Mouse (Mus musculus): ENCODE measurements around the gene Rfc4. TPM values are rescaled to one million over a fixed set of nuclear protein-coding genes. Genes with fewer than 3 reads are reported as not detected.
A peak's percentile ranks its signal among the peaks of the same experiment; 100 is the strongest.

Gene Rfc4
- polyA plus RNA-seq (2014; fragmentation: Nextera tagmentation; extraction: Ambion mirVana), result 203 and 210 TPM in 2 replicates

DNA sequence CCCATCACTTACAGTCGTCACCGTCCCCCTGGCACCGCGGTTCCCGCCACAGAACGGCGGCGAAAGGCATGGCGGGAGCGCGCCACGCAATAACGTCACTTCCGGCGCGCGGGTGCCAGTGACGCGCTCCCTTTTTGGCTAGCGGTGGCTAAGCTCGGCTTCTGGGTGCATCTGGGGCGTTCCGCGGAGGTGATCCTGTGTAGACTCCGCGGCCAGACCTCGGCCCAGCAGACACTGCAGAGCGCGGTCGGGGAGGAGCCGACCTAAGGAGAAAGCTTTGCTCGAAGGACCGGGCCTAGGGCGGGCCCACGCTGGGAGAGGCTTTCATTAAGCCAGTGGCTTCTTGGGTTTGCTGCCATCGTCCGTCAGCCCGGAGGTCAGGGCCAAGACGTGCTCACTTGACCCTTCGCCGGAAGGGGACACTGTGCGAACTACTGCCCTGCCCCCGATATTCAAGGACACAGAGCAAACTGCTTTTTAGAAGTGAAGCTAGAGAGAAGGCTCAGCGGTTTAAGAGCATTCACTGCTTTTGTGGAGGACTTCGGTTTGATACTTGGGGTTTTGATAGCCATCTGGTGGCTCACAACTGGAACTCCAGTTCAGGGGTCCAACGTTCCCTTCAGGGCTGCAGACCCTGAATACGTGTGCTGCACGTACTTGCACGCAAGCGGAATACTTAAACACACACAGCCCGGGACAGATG lies at the start of gene Rfc4:
Gene Rfc4 (minus strand): TSS at position 65 of the 703 bp plus-strand sequence.
- DNase-seq (ENCODE audit: low spot score), result peak; percentile 94
- peak within 1 kb of the TSS; percentile 66 for H3K4me3 ChIP-seq (ENCODE audit: low read depth, low read length)
- H3K27ac ChIP-seq (replicated peaks; ENCODE audit: low read depth, low read length), result peak within 1 kb of the TSS; percentile 88
- peak; percentile 90 for ATAC-seq (ENCODE audit: insufficient number of reproducible peaks, low FRiP score, low TSS enrichment, low read depth)
- 0 out of 2 replicates have a peak, but pooled peaks cover 3% of the 10 kb centered on the region for H3K4me1 ChIP-seq (ENCODE audit: control insufficient read depth, insufficient read depth, low read length)
- H3K36me3 ChIP-seq (ENCODE audit: control insufficient read depth, insufficient read depth, low read length), result peaks cover 5% of the 10 kb centered on the region
- H3K9me3 ChIP-seq (ENCODE audit: control insufficient read depth, low read length), result no peaks in the 10 kb centered on the region
- H3K9ac ChIP-seq (ENCODE audit: low read length), result peak within 1 kb of the TSS; percentile 88
- no peaks in the 10 kb centered on the region for H3K27me3 ChIP-seq (ENCODE audit: control insufficient read depth, insufficient read depth, low read length)
- H3K4me2 ChIP-seq (ENCODE audit: low read depth, severe bottlenecking), result peak within 1 kb of the TSS; percentile 58
- under 1% methylated on average over 51 of the region's 51 CpGs for WGBS

DNA sequence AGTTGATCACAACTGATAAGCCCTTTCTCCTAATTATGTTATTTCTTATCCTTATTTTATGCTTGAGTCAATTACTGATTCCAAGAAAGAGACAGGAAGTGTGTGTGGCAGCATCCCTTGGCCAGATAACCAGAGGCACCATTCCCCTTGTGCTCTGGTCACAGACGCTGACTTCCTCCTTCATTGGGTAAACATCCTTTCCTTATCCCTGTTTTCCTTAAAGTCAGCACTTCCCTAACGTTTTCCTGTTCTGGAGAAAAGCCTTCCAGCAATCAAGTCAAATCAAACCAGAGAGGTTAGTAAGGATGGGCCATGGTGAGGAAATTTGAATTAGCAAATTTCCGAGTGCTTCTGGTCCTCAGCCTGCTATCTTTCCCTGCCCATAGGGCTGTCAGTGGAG lies 48.4 kb upstream of the Rfc4 start:
- no peak overlapping the region for H3K9ac ChIP-seq (ENCODE audit: low read length)
- no peaks in the 10 kb centered on the region for H3K27me3 ChIP-seq (ENCODE audit: control insufficient read depth, insufficient read depth, low read length)
- no peaks in the 10 kb centered on the region for H3K9me3 ChIP-seq (ENCODE audit: control insufficient read depth, low read length)
- H3K4me2 ChIP-seq (ENCODE audit: low read depth, severe bottlenecking), result no peak overlapping the region
- H3K36me3 ChIP-seq (ENCODE audit: control insufficient read depth, insufficient read depth, low read length), result no peaks in the 10 kb centered on the region
- no peak overlapping the region for H3K4me3 ChIP-seq (ENCODE audit: low read depth, low read length)
- no peak overlapping the region for H3K27ac ChIP-seq (replicated peaks; ENCODE audit: low read depth, low read length)
- 65% methylated on average over 3 of the region's 3 CpGs for WGBS
- no peak for DNase-seq (ENCODE audit: low spot score)
- no peaks in the 10 kb centered on the region for H3K4me1 ChIP-seq (ENCODE audit: control insufficient read depth, insufficient read depth, low read length)
- ATAC-seq (ENCODE audit: insufficient number of reproducible peaks, low FRiP score, low TSS enrichment, low read depth), result no peak

DNA sequence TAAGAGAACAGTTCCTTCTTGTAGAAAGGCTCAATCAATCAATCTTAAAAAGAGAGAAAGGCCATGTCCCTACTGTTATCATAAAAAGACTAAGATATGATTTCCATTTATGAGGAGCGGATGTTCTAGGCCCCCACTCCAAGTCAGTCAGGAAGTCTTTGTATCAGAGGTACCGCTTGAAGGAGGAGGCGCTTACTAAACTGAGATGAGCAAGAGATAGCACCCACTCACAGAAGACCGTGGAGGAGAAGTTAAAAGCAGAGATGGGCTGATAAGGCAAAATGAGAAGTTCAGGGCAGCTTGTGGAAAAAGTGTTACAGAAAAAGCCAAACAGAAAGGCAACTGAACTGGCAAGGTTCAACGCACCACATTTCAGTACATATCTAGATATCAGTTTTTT lies 47.3 kb upstream of the Rfc4 start:
- no peaks in the 10 kb centered on the region for H3K4me1 ChIP-seq (ENCODE audit: control insufficient read depth, insufficient read depth, low read length)
- no peaks in the 10 kb centered on the region for H3K36me3 ChIP-seq (ENCODE audit: control insufficient read depth, insufficient read depth, low read length)
- H3K27me3 ChIP-seq (ENCODE audit: control insufficient read depth, insufficient read depth, low read length), result no peaks in the 10 kb centered on the region
- no peak overlapping the region for H3K9ac ChIP-seq (ENCODE audit: low read length)
- ATAC-seq (ENCODE audit: insufficient number of reproducible peaks, low FRiP score, low TSS enrichment, low read depth) (no peak), DNase-seq (ENCODE audit: low spot score) (no peak)
- H3K9me3 ChIP-seq (ENCODE audit: control insufficient read depth, low read length), result no peaks in the 10 kb centered on the region
- WGBS, result 89% methylated on average over 5 of the region's 5 CpGs
- H3K4me2 ChIP-seq (ENCODE audit: low read depth, severe bottlenecking), result no peak overlapping the region
- H3K27ac ChIP-seq (replicated peaks; ENCODE audit: low read depth, low read length), result no peak overlapping the region
- no peak overlapping the region for H3K4me3 ChIP-seq (ENCODE audit: low read depth, low read length)

DNA sequence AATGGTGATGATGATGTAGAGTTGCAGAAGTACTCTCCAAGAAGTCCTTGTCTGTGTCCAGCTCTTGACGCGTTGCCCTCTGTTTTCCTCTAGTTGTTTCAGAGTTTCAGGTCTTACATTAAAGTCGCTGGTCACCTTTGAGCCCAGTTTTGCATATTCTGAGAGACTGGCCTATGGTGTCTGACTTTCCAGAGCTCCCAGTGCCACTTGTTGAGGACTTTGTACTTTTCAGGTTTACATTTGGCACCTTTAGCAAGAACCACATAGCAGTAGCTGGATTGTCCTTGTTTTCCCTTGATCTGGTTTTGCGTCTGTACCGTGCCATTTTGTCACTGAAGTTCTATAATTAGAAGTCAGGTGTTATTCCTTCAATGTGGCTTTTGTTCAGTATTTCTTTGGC lies 46.4 kb upstream of the Rfc4 start:
- Histone ChIP-seq H3K9me3 (ENCODE audit: control insufficient read depth, low read length) (no peaks in the 10 kb centered on the region), H3K36me3 (ENCODE audit: control insufficient read depth, insufficient read depth, low read length) (no peaks in the 10 kb centered on the region), H3K27ac (replicated peaks; ENCODE audit: low read depth, low read length) (no peak overlapping the region), H3K27me3 (ENCODE audit: control insufficient read depth, insufficient read depth, low read length) (no peaks in the 10 kb centered on the region), H3K4me1 (ENCODE audit: control insufficient read depth, insufficient read depth, low read length) (no peaks in the 10 kb centered on the region), H3K9ac (ENCODE audit: low read length) (no peak overlapping the region), H3K4me2 (ENCODE audit: low read depth, severe bottlenecking) (no peak overlapping the region), H3K4me3 (ENCODE audit: low read depth, low read length) (no peak overlapping the region)
- no peak for ATAC-seq (ENCODE audit: insufficient number of reproducible peaks, low FRiP score, low TSS enrichment, low read depth)
- no peak for DNase-seq (ENCODE audit: low spot score)
- WGBS, result 92% methylated on average over 5 of the region's 5 CpGs

DNA sequence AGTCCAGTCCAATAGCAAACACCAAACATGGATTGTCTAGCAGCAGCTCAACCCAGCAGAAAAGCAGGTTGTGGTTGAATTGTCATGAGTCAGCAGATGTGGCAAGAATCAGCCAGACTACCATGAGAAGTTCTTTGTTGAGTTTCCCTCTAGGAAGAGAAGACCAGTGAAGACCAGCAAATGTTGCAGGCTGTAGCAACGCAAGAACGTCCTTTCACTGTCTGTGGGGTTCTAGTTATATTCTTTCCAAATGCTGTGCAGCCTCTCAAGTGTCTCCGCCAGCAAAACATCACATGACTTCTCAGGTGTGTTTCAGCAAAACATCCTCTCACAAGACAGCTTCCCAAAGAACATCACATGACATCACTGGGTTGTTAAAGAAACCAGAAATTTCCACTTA lies 43.3 kb upstream of the Rfc4 start:
- Histone ChIP-seq H3K27ac (replicated peaks; ENCODE audit: low read depth, low read length) (no peak overlapping the region), H3K9me3 (ENCODE audit: control insufficient read depth, low read length) (no peaks in the 10 kb centered on the region), H3K36me3 (ENCODE audit: control insufficient read depth, insufficient read depth, low read length) (no peaks in the 10 kb centered on the region), H3K9ac (ENCODE audit: low read length) (no peak overlapping the region), H3K4me2 (ENCODE audit: low read depth, severe bottlenecking) (no peak overlapping the region), H3K4me3 (ENCODE audit: low read depth, low read length) (no peak overlapping the region), H3K4me1 (ENCODE audit: control insufficient read depth, insufficient read depth, low read length) (no peaks in the 10 kb centered on the region), H3K27me3 (ENCODE audit: control insufficient read depth, insufficient read depth, low read length) (no peaks in the 10 kb centered on the region)
- no peak for ATAC-seq (ENCODE audit: insufficient number of reproducible peaks, low FRiP score, low TSS enrichment, low read depth)
- no peak for DNase-seq (ENCODE audit: low spot score)
- WGBS, result 90% methylated on average over 3 of the region's 3 CpGs

DNA sequence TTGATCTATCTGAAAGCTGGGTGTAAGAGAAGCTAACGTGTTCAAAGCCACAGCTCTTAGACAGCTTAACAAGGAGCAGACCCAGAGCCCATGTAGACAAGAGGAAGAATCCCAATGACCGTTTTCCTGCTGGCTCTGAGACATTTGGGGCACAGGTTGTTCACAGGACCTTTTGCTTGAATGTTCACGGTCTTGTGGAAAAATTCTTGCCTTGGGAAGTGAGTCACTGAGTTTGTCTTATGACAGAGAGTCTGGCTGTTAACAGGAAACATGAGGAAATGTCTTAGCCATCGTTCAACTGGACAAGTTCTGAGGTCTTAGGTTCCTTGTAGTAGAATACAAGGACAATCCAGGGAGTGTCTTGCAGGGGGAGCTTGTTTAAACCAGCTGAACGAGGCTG lies 39.5 kb upstream of the Rfc4 start:
- WGBS, result 68% methylated on average over 5 of the region's 5 CpGs
- no peak overlapping the region for H3K4me3 ChIP-seq (ENCODE audit: low read depth, low read length)
- no peak overlapping the region for H3K4me2 ChIP-seq (ENCODE audit: low read depth, severe bottlenecking)
- DNase-seq (ENCODE audit: low spot score) (no peak), ATAC-seq (ENCODE audit: insufficient number of reproducible peaks, low FRiP score, low TSS enrichment, low read depth) (no peak)
- no peak overlapping the region for H3K27ac ChIP-seq (replicated peaks; ENCODE audit: low read depth, low read length)
- no peaks in the 10 kb centered on the region for H3K27me3 ChIP-seq (ENCODE audit: control insufficient read depth, insufficient read depth, low read length)
- no peaks in the 10 kb centered on the region for H3K9me3 ChIP-seq (ENCODE audit: control insufficient read depth, low read length)
- no peaks in the 10 kb centered on the region for H3K4me1 ChIP-seq (ENCODE audit: control insufficient read depth, insufficient read depth, low read length)
- no peak overlapping the region for H3K9ac ChIP-seq (ENCODE audit: low read length)
- H3K36me3 ChIP-seq (ENCODE audit: control insufficient read depth, insufficient read depth, low read length), result no peaks in the 10 kb centered on the region

DNA sequence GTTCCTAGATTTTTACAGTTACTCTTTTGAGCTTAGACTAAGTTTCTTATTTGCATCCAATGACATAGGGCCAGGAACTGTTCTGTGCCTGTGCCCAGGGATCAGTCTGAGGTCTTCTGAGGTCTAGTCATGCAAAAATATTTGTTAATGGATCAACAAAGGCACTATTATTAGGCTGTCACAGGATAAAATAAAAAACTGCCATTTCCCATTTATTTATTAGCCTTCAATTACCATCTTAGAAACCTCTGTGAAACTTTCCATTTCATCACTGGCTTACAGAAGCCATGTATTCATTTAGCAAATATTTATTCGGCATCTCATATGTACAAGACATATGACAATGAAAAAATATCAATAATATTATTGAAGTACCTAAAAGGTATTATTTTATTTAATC lies 39.1 kb upstream of the Rfc4 start:
- Histone ChIP-seq H3K4me2 (ENCODE audit: low read depth, severe bottlenecking) (no peak overlapping the region), H3K9me3 (ENCODE audit: control insufficient read depth, low read length) (no peaks in the 10 kb centered on the region), H3K4me3 (ENCODE audit: low read depth, low read length) (no peak overlapping the region), H3K9ac (ENCODE audit: low read length) (no peak overlapping the region), H3K27ac (replicated peaks; ENCODE audit: low read depth, low read length) (no peak overlapping the region), H3K36me3 (ENCODE audit: control insufficient read depth, insufficient read depth, low read length) (no peaks in the 10 kb centered on the region), H3K4me1 (ENCODE audit: control insufficient read depth, insufficient read depth, low read length) (no peaks in the 10 kb centered on the region), H3K27me3 (ENCODE audit: control insufficient read depth, insufficient read depth, low read length) (no peaks in the 10 kb centered on the region)
- DNase-seq (ENCODE audit: low spot score), result no peak
- 95% methylated on average over 1 of the region's 1 CpGs for WGBS
- no peak for ATAC-seq (ENCODE audit: insufficient number of reproducible peaks, low FRiP score, low TSS enrichment, low read depth)

DNA sequence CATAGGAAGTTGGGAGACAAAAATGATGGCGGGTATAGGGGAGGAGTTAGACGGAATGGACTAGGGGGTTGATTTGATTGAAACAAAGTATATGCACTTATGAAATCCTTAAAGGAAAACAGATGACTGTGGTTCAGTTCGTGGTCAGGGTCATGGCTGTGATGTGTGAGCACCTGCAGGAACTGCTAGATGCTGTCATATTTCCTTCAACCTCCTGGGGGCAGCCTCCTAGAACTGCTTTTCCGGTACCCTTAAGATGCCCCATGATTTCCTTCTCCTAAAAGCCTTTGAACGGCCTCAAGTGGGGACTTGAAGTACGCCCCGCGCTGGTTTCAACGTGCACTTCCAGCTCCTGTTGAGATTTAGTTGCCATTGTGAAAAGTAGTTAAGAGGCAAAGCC lies 37.9 kb upstream of the Rfc4 start:
- WGBS, result 60% methylated on average over 9 of the region's 9 CpGs
- Histone ChIP-seq H3K36me3 (ENCODE audit: control insufficient read depth, insufficient read depth, low read length) (no peaks in the 10 kb centered on the region), H3K4me1 (ENCODE audit: control insufficient read depth, insufficient read depth, low read length) (no peaks in the 10 kb centered on the region), H3K27ac (replicated peaks; ENCODE audit: low read depth, low read length) (no peak overlapping the region), H3K9ac (ENCODE audit: low read length) (no peak overlapping the region), H3K27me3 (ENCODE audit: control insufficient read depth, insufficient read depth, low read length) (no peaks in the 10 kb centered on the region), H3K4me3 (ENCODE audit: low read depth, low read length) (no peak overlapping the region), H3K9me3 (ENCODE audit: control insufficient read depth, low read length) (no peaks in the 10 kb centered on the region), H3K4me2 (ENCODE audit: low read depth, severe bottlenecking) (no peak overlapping the region)
- no peak for ATAC-seq (ENCODE audit: insufficient number of reproducible peaks, low FRiP score, low TSS enrichment, low read depth)
- no peak for DNase-seq (ENCODE audit: low spot score)

DNA sequence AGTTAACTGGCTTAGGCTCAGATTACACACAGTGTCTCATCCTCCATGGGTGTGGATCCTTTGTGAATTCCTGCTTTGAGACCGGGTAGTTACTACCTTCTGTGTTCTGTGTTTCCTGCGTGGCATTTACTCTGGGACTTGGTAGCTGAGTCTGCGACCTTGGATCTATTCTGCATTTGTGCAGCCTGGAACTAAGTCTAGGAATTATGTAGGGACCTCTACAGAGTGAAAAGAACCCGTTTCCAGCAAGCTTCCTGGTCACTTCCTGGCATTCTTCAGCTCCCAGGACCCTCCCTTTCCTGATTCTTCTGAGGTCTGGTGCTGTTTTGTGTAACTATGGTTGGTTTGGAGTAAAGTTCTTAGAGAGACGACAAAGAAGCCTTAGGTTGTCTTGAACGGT lies 36.9 kb upstream of the Rfc4 start:
- H3K27ac ChIP-seq (replicated peaks; ENCODE audit: low read depth, low read length), result no peak overlapping the region
- H3K4me3 ChIP-seq (ENCODE audit: low read depth, low read length), result no peak overlapping the region
- no peak overlapping the region for H3K4me2 ChIP-seq (ENCODE audit: low read depth, severe bottlenecking)
- H3K4me1 ChIP-seq (ENCODE audit: control insufficient read depth, insufficient read depth, low read length), result no peaks in the 10 kb centered on the region
- DNase-seq (ENCODE audit: low spot score), result no peak
- H3K9me3 ChIP-seq (ENCODE audit: control insufficient read depth, low read length), result no peaks in the 10 kb centered on the region
- no peaks in the 10 kb centered on the region for H3K36me3 ChIP-seq (ENCODE audit: control insufficient read depth, insufficient read depth, low read length)
- H3K9ac ChIP-seq (ENCODE audit: low read length), result no peak overlapping the region
- WGBS, result 77% methylated on average over 6 of the region's 6 CpGs
- ATAC-seq (ENCODE audit: insufficient number of reproducible peaks, low FRiP score, low TSS enrichment, low read depth), result no peak
- H3K27me3 ChIP-seq (ENCODE audit: control insufficient read depth, insufficient read depth, low read length), result no peaks in the 10 kb centered on the region
